Mouse (Mus musculus): ENCODE measurements around the gene Mmp15.

Mmp15 gene

GRCm38 (mm10) chr8:95352151-95352870 is at the start of gene Mmp15:
Gene Mmp15, plus strand, starts transcription at chr8:95352268.
- DNase-seq: peak; percentile 72 to 82

- peak in 1 of 2 experiments; percentile 70 for DNase-seq
These were observed 49.7 kb upstream of the Mmp15 start for GRCm38 (mm10) chr8:95302410-95302809.

DNA sequence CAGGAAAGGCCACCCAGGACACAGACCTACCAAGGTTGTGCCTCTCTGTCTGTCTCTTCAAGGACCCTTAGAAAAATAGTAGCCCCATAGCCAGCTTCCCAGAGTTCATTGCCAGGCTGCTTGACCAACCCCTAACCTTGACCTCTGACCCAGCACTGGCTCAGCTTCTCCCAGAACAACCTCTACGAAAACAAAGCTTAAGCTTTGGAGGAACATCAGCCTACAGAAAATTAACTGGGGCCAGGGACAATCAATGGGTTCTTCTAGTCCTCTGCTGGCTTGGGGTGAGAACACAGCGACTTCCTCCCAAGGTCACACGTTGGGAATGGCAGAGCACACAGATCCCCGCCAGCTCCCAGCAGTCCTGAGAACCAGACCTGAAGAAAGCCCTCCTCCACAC is 46.5 kb upstream of the Mmp15 start:
- DNase-seq: no peak

DNA sequence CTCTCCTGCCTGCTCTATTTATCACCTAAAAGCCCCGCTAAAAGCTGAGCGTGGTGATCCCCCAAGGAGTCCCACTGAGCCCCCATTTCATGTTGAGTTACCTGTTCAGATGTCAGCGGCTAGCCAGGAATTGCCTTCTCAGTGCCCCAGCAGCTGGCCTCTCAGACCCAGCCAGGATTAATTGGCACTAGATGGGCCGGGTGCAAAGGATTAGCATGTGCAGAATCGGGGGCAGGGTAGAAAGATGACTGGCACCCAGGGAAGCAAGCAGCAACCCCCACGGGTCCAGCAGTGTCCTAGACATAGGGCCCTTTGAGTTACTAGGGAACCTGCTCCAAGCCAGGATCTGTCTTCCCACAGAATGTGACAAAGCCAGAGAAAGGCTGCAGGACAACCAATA is 45.6 kb upstream of the Mmp15 start, which contains the start of gene Cngb1:
TSS of gene Cngb1 (minus strand) at position 155 of the 400 bp plus-strand sequence.
- DNase-seq: no peak

GRCm38 (mm10) chr8:95310342-95310970 is 41.6 kb upstream of the Mmp15 start, which contains the start of gene Tepp:
Gene Tepp, plus strand, starts transcription at chr8:95310566.
- no peak for DNase-seq

- DNase-seq: peak in 1 of 2 experiments; percentile 14
These were observed 39.2 kb upstream of the Mmp15 start for GRCm38 (mm10) chr8:95312836-95313235.

DNA sequence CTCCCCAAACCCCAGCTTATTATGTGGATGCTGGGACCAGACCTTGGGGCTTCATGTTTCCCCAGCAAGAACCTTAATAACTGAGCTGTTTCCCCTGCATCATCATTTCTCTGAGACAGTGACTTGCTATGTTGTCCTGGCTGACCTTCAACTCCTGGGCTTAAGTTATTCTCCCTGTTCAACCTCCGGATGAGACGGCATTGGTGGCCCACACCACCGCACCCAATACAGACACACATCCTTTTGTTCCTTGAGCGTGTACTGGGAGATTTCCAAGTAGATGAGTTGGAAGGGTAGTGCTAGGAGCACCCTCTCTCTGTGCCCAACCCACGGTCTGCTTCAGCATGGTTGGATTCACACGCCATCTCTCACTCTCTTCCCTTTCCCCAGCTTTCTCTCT is 38.2 kb upstream of the Mmp15 start:
- DNase-seq: no peak

DNA sequence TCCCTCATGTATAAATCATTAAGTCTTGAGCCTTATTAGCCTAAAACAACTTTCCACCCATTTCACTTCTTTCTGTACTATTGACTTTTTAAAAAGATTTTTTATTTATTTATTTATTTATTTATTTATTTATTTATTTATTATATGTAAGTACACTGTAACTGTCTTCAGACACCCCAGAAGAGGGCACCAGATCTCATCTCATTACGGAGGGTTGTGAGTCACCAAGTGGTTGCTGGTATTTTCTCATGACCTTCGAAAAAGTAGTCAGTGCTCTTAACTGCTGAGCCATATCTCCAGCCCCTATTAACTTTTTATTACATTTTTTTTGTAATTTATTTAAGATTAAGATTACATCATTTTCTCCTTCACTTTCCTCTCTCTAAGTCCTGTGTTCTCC is 37.4 kb upstream of the Mmp15 start:
- no peak for DNase-seq

GRCm38 (mm10) chr8:95315350-95315749 is 36.7 kb upstream of the Mmp15 start:
- DNase-seq: no peak

DNA sequence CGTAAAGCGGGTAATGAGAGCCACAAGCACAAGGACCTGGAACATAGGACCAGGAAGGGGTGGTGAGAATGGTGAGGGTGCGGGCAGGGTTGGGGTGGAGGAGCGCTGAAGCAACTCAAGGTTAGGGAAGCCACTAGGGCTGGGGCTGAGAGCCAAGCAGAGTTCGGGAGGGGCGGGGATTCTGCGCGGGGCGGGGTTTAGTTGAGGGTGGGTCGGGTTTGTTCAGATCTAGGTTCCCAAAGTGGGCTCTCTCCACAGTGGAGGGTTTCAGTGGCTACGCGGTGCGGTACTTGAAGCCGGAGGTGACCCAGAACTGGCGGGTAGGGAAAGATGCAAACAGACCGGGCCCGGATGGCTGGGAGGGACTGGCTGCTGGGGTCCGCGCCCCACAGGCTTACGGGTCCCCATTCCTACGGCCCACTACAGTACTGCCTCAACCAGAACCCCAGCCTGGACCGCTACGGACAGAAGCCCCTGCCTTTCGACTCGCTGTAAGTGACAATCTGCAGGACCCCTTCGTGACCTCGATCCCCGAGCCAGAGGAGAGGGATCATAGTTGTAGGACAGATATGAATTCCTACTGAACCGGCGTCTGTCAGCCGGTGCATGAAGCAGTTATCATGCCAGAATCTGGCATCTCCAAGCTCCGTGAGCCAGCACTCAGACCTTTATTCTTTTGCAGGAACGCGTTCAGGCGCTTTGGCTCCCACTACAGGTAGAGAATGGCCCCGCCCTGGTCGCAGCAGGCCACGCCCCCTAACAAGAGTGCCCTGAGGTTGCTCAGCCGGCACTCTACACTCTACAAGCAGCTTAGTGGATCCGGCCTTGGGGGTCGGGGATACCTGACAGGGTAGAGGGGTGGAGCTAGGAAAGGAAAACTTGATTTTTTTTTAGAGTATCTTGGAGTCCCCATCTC is 31.6 kb upstream of the Mmp15 start:
- DNase-seq: peak; percentile 89 to 92

DNA sequence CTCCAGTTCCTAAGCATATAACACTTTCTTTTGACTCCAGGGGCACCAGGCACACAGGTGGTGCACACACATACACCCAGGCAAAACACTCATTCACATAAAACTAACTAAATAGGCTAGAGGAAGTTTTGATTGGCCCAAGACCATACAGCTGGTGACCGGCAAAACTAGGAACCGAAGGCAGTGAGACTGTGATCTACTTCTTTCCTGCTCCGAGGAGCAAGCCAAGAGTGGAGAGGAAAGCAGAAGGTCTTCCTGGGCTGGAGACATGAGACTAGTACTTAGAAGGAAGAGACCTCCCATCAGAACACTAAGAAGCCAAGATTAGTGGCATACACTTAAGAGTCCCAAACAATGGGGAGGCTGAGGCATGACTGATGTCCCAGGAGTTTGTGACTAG is 28.9 kb upstream of the Mmp15 start:
- no peak for DNase-seq

DNA sequence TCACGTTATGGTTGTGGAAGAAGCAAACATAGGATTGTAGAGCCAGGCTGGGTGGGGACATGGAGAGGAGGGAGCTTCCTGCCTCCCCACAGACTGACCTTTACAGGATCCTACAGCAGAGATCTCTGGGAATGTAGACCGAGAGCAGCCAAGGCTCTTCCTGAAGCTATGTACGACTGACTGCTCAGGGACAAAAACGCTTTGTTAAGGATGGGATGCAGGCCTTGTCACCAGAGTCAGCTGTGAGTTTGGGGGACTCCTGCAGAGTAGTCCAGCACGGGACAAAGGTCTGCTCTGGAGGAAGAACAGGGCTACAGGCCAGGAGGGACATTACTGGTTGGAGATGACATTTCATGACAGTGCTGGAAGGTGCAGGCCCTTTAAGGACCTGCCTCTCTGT is 27.4 kb upstream of the Mmp15 start:
- no peak for DNase-seq

DNA sequence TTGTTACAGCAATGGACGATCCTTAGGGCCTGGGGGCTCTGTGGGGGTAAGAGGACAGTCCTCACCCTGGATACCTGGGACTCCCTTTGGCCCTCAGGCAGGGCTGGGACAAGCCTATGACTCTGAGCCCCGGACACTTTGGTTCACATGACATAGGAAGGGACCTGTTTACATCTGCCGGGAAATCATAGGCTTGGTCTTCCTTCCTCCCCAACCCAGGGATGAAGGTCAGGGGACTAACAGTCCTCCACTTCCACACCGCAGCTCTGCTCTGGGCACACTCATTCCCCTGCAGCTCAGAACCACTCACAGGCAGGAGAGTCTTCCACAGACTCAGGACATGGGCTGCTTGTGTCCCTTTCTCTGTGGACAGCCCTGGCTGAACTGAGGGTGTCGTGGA is 25.2 kb upstream of the Mmp15 start:
- no peak for DNase-seq

DNA sequence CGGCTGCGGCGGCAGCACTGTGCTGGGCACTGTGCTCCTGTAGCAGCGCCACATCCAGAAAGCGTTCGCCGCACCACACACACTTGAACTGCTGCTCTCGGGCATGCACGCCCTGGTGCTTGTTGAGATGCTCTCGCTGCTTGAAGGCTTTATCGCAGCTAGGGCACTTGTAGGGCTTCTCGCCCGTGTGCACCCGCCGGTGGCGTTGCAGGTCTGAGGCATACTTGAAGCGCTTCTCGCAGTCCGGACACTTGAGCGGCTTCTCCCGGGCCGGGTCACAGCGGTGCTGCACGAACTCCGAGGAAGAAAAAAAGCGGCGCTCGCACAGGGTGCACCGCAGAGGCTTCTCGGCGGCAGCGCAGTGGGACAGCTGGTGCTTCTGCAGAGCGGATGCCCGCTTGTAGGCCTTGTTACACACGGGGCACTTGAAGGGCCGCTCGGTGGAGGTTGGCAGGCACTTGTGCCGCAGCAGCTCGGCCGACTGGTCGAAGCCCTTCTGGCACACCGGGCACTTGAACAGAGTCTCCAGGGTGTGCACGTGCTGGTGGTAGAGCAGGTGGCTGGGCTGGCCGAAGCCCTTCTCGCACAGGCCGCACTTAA is 24.1 kb upstream of the Mmp15 start:
- DNase-seq: no peak

- no peak for DNase-seq
These were observed 21.7 kb upstream of the Mmp15 start for GRCm38 (mm10) chr8:95330367-95330766.

DNA sequence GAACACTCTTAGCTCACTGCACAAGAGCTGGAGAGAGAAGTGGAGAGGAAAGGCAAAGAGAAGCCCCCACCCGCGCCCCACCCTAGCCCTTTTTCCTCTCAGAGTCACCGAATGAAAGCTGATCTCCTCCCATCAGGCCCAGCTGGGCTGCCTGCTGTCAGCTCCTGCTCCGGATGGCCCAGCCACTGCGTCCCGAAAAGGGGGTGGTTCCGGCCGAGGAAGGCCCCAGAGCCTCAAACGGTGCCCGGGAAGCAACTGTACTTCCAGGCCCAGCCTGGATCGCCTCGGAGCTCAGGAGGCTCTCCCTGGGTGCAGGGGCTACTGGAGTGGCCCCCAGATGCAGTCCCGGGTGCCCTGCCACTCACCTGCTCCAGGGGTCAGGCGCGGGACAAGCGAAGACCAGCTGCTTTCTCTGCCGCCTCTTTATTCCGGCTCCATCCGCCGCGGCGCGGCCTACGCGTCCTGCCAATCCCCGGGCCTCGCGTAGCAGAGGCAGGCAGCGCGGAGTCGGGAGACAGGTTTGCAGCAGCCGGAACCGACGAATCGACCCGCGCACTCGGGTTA is 20.8 kb upstream of the Mmp15 start:
- DNase-seq: peak in 1 of 2 experiments; percentile 65

DNA sequence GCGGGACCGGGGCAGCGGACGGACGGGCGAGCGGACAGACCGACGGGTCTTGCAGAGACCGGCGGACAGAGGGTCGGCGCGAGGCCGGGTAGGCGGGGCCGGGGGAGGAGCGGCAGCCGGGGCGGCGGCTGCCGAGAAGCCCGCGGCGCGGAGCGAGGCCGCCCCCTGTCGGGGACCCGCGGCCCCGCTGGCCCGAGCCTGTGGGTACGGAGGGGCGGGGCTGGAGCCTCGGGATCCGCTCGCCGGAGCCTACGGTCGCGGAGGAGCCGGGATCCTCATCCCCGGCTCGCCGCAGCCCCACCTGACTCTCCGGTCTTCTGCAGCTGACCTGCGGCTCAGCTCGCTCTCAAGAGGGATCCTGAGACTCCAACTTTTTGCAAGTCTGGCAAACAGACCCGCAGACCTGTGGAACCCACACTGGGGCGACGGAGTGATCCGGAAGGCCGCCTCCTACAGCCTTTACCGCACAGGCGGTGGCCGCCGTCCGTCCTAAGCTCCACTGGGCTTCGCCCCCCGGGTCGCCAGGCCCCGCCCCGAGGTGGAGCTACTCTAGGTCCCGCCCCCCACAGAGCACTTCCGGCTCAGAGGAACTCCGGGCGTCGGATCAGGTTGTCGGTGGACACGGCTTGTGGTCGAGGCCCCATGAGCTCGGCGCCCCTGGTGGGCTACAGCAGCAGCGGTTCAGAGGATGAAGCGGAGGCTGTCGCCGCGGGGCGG is 20.2 kb upstream of the Mmp15 start, which contains the start of the genes Zfp319 and Usb1:
TSS of gene Zfp319 (minus strand) at position 231 of the 717 bp plus-strand sequence.
TSS of gene Usb1 (plus strand) at position 565 of the 717 bp plus-strand sequence.
- peak; percentile 94 to 96 for DNase-seq

DNA sequence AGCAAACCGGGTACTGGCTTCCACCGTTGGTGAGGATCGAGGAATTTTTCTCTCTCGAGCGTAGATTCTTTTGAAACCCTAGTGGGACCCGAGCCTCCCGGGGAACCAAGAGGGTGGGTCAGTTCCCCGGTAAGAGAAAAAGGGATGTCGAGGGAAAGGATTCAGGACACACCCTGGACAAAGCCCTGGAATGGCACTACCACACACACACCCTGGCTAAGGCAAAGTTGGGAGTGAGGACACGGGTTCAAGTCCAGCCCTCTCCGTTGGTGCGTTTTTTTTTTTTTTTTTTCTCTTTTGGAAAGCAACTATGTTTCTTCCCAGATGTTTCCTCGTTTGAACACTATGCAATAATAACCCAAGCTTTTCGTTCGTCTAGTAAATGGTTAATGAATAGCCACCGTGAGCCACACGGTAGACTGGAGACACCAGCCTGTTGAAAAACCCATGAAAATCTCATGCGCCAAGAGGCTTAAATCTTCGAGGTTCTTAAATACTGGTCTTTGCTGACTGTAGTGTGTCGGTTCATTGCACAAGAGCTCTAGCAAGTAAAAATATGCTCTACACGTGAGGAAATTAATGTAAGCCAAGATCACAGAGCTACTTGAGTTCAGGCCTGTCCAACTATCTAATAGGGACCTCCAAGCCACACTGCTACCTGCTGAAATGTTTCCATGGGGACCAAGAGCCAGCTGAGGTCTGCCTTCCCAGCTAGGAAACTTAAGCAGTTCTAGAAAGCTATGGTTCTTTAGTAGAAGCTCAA is 19.4 kb upstream of the Mmp15 start:
- DNase-seq: no peak

DNA sequence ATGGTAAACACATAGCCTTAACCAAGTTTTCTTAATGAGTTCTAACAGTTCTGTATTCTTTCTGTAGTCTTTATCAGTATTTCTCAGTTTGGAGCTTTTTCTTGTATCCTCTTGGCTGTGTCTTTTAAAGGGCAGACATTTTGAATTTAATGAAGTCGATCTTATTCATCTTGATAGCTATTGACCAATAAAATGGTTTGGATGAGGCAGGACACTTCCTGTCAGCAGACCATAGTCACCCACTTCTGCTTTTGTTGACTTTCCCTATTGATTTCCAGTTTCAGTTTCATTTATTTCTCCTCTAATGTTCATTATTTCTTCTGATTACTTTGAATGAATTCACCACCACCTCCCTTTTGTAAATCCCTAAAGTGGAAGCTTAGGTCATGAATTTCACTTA is 16.4 kb upstream of the Mmp15 start:
- no peak for DNase-seq

GRCm38 (mm10) chr8:95336363-95336762 is 15.7 kb upstream of the Mmp15 start:
- DNase-seq: no peak

DNA sequence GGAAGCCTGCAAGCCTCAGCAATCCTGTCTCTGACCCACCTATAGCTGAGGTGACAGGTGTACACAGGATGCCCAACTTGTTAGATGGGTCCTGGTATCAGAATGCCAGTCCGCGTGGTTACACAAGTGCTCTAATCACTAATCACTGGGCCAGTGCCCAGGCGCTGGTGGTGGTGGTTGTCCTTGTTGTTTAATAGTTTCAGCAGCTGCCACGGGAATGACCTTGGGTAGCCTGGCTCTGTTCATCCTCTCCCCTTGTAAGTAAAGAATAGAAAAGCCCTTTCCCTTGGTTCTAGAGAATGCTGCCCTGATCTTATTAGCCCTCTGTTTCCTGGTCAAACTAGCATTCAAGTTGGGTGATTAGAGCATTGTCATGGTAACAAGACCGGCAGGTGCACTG is 10.3 kb upstream of the Mmp15 start:
- DNase-seq: peak in 1 of 2 experiments; percentile 56
